Mouse (Mus musculus) G1E (cell line): ENCODE measurements around the gene Cidec. TPM values are rescaled to one million over a fixed set of nuclear protein-coding genes. Genes with fewer than 3 reads are reported as not detected.

Source experiments
- ATAC-seq: 2 replicates; pipeline ENCODE4 v1.8.0; 2016; ENCODE audit warnings: mild to moderate bottlenecking; ENCODE audit not compliant: insufficient number of reproducible peaks, poor library complexity, low FRiP score, severe bottlenecking; ENCODE audit errors: extremely low read depth
- DNase-seq: peaks from one replicate; pipeline ENCODE4 v3.0.0; 2012; ENCODE audit warnings: low spot score
- H3K27me3 ChIP-seq: 2 replicates; pipeline ENCODE4 v1.6.1; 2012; ENCODE audit warnings: mild to moderate bottlenecking, low read length, inconsistent platforms; ENCODE audit not compliant: insufficient read depth
- H3K36me3 ChIP-seq: replicated peaks from 2 replicates; pipeline ENCODE3; 2012; ENCODE audit warnings: mild to moderate bottlenecking, inconsistent platforms
- H3K4me1 ChIP-seq: 2 replicates; pipeline ENCODE4 v1.6.1; 2012; ENCODE audit warnings: low read depth, low read length, inconsistent platforms, mixed read lengths; ENCODE audit not compliant: insufficient read depth
- H3K4me3 ChIP-seq: 2 replicates; pipeline ENCODE4 v1.5.1; 2012; ENCODE audit warnings: low read depth, mild to moderate bottlenecking, inconsistent platforms, low read length, moderate library complexity, mixed read lengths
- H3K9me3 ChIP-seq: replicated peaks from 2 replicates; pipeline ENCODE4 v1.6.1; 2012; ENCODE audit warnings: inconsistent platforms
- CTCF ChIP-seq: IDR thresholded peaks from 2 replicates; pipeline ENCODE4 v1.5.1; 2012; ENCODE audit warnings: low read depth, low read length, inconsistent platforms, mixed read lengths
- GATA1 ChIP-seq: IDR thresholded peaks from 2 replicates; pipeline ENCODE4 v1.6.1; 2012; ENCODE audit warnings: borderline replicate concordance, low read length, inconsistent platforms, mixed read lengths
- GATA2 ChIP-seq: IDR thresholded peaks from 2 replicates; pipeline ENCODE4 v1.6.1; 2012; ENCODE audit warnings: low read depth, low read length, inconsistent platforms, borderline replicate concordance
- POLR2AphosphoS5 ChIP-seq: IDR thresholded peaks from 2 replicates; pipeline ENCODE4 v1.6.1; 2012; ENCODE audit warnings: low read depth, low read length, inconsistent platforms; ENCODE audit not compliant: insufficient replicate concordance
- TAL1 ChIP-seq: conservative IDR thresholded peaks from 2 replicates; pipeline ENCODE4 v1.6.1; 2012; ENCODE audit warnings: low read depth, low read length, inconsistent platforms, mixed read lengths
- polyA plus RNA-seq: library from polyadenylated mRNA; stranded (reverse); fragments of >175 nt; gene quantifications from 2 replicates; pipeline ENCODE4 v1.2.3, GENCODE M21; 2012
- total RNA-seq, 2 experiments: library from RNA; stranded (forward) in 1 of 2; stranded (reverse) in 1 of 2; fragments of 200-1000 nt in 1 of 2; fragments of >200 nt in 1 of 2; fragmentation: Nextera tagmentation in 1 of 2; gene quantifications; 2 replicates each; pipeline ENCODE4 v1.2.3; 2014 to 2017

Gene Cidec
- total and polyA plus RNA-seq, 3 experiments = 0.27 TPM; not detected in 2

- Histone ChIP-seq H3K27me3 (peaks cover 70% of the 10 kb centered on the region), H3K4me1 (peaks cover 23% of the 10 kb centered on the region), H3K4me3 (no peak overlapping the region), H3K9me3 (peaks cover 4% of the 10 kb centered on the region; the same call in 1 of the 2 replicates), H3K36me3 (no peaks in the 10 kb centered on the region)
- DNase-seq (no peak), ATAC-seq (no peak)
- TF ChIP-seq TAL1 = no peak
- no peak for TF ChIP-seq POLR2AphosphoS5
- TF ChIP-seq GATA2 = no peak
- no peak for TF ChIP-seq GATA1
- no peak for TF ChIP-seq CTCF
These were observed 33.0 kb upstream of the Cidec start for GRCm38 (mm10) chr6:113468512-113468911.

DNA sequence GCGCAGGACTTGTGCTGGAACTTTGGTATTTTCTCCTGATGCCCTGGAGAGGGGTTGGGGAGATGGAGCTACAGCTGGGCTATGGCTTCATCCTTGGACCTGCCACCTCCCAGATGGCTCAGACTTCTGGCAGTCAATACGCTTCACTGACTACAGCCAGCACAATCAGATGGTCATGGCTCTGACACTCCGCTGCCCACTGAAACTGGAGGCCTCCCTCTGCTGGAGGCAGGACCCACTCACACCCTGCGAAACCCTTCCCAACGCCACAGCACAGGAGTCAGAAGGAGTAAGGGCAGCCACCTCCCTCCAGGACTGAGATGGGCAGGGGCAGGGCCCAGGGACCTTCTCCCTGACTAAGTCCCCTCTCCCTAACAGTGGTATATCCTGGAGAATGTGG, 30.0 kb upstream of the Cidec start:
- ATAC-seq (no peak), DNase-seq (no peak)
- TF ChIP-seq CTCF = no peak
- TF ChIP-seq GATA1 = no peak
- TF ChIP-seq GATA2 = no peak
- no peak for TF ChIP-seq TAL1
- TF ChIP-seq POLR2AphosphoS5 = no peak

DNA sequence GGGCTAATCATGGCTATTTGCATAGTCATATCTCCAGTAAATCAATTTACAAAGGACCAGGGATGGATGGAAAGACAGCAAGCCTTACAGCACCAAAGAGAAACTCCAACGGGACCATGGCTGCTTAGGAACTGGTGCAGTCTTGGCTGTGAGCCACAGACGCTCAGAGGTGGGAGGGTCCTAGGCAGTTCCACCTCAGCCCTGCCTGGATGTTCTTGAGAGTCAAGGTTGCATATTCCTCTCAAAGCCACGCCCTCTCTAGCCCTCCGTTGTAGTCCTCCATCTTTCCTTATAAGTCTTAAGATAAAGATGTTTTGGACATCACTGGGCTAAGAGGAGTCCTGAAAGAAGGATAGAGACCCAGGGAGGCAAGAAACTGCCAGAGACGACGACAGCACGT, 28.5 kb upstream of the Cidec start:
- Histone ChIP-seq H3K27me3 (peaks cover 47% of the 10 kb centered on the region), H3K9me3 (no peaks in the 10 kb centered on the region), H3K4me1 (peaks cover 4% of the 10 kb centered on the region), H3K4me3 (no peak overlapping the region), H3K36me3 (no peaks in the 10 kb centered on the region)
- ATAC-seq (no peak), DNase-seq (no peak)
- TF ChIP-seq CTCF = no peak
- TF ChIP-seq GATA2 = no peak
- no peak for TF ChIP-seq TAL1
- TF ChIP-seq POLR2AphosphoS5 = no peak
- TF ChIP-seq GATA1 = no peak

More for the DNA sequence above, 30.0 kb upstream of the Cidec start:
- H3K4me3 ChIP-seq = no peak overlapping the region
- H3K27me3 ChIP-seq = peaks cover 58% of the 10 kb centered on the region
- no peaks in the 10 kb centered on the region for H3K36me3 ChIP-seq
- H3K4me1 ChIP-seq = peaks cover 16% of the 10 kb centered on the region
- peaks cover 4% of the 10 kb centered on the region; the same call in 1 of the 2 replicates for H3K9me3 ChIP-seq

DNA sequence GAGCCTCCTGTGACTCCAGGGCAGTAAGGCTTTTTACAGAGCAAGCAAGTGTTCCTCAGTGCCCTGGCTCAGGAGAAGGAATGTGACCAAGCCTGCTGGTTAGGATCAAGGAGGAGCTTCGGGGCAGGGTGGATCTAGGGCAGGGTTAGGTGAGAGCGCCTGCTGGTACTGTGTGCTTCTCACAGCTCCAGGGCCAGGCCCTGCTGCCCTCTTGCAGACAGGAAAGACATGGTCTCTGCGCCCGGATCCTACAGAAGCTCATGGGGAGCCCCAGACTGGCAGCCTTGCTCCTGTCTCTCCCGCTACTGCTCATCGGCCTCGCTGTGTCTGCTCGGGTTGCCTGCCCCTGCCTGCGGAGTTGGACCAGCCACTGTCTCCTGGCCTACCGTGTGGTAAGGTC, 23.1 kb upstream of the Cidec start:
- Histone ChIP-seq H3K36me3 (no peaks in the 10 kb centered on the region), H3K4me1 (no peaks in the 10 kb centered on the region), H3K4me3 (no peak overlapping the region), H3K9me3 (no peaks in the 10 kb centered on the region), H3K27me3 (peaks cover 43% of the 10 kb centered on the region)
- TF ChIP-seq GATA2 (no peak), GATA1 (no peak), CTCF (no peak), POLR2AphosphoS5 (no peak), TAL1 (no peak)
- ATAC-seq (no peak), DNase-seq (no peak)

DNA sequence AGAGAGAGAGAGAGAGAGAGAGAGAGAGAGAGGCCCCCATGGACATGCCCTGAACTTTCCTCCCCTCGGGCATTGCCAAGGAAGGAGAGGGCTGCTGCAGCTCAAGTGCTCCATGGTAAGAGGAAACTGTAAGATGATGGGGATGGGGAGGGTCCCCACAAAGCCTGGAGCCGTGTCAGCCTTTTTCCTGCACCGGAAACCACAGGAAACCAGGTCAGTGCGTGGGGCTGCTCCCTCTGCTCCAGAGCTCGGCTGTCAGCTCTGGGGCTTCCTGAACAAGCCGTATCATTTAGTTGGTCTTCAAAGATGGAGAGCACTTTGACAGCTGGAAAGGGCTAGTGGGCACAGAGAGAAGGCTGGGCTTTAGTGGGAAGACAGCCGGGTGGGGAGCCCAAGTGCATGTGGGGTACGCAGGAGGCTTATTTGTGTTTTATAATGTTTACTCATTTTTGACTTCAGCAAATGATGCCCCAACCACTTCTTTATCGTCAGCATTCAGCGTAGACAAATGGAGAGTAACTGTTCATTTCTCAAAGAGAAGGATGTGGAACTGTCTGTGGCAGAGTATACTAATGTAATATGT, 22.5 kb upstream of the Cidec start, which contains the start of gene Il17re:
TSS of gene Il17re (plus strand) at position 533 of the 583 bp plus-strand sequence.
- no peak for DNase-seq

DNA sequence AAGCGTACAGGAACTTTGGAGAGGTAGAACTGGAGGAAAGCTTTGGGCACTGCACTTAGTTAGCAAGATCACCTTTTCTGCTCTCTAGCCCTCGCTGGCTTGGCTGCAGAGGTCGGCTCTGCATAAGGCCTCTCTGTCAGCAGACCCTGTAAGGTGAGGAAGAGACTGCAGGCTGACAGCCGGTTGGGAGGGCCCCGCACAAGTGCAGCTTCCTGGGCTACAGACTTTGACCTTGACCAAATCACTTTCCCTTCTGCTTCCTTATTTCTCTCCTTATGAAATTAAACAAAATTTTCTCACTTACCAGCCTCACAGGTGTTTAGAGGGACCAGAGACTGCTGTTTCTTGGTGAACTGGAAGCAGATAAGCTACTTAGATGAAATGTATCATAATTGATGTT, 19.4 kb upstream of the Cidec start:
- TF ChIP-seq CTCF = no peak
- no peak for TF ChIP-seq TAL1
- TF ChIP-seq POLR2AphosphoS5 = no peak
- no peak for TF ChIP-seq GATA2
- no peak for TF ChIP-seq GATA1
- no peak overlapping the region for H3K4me3 ChIP-seq
- no peaks in the 10 kb centered on the region for H3K36me3 ChIP-seq
- no peak for DNase-seq
- no peaks in the 10 kb centered on the region for H3K9me3 ChIP-seq
- peaks cover 35% of the 10 kb centered on the region for H3K27me3 ChIP-seq
- H3K4me1 ChIP-seq = no peaks in the 10 kb centered on the region
- no peak for ATAC-seq

More for the DNA sequence above, 22.5 kb upstream of the Cidec start, which contains the start of gene Il17re:
- H3K4me3 ChIP-seq = no peak within 1 kb of the TSS
- H3K36me3 ChIP-seq = no peaks in the 10 kb centered on the region
- no peak for TF ChIP-seq POLR2AphosphoS5
- no peak for TF ChIP-seq CTCF
- TF ChIP-seq GATA1 = no peak
- TF ChIP-seq TAL1 = no peak
- TF ChIP-seq GATA2 = no peak
- no peaks in the 10 kb centered on the region for H3K4me1 ChIP-seq
- no peaks in the 10 kb centered on the region for H3K9me3 ChIP-seq
- ATAC-seq = no peak
- H3K27me3 ChIP-seq = peaks cover 43% of the 10 kb centered on the region
